Mouse (Mus musculus): Measurements from ENCODE around the gene Cdk19.
"Not testable (repeated sequence)": the region's sequence is repeated elsewhere in the genome, so short reads cannot be mapped to it uniquely, and the experiment has no call there.

Cdk19 gene

GRCm38 (mm10) chr10:40339351-40339964 is at the start of gene Cdk19:
Gene Cdk19, plus strand, starts transcription at chr10:40339564.
- no peak for DNase-seq (ENCODE audit: low spot score)

- DNase-seq (ENCODE audit: low spot score), result no peak
These were observed 46.7 kb upstream of the Cdk19 start for GRCm38 (mm10) chr10:40292640-40293039.

- peak; percentile 87 for DNase-seq (ENCODE audit: low spot score)
These were observed 38.7 kb upstream of the Cdk19 start for GRCm38 (mm10) chr10:40300648-40301171.

- DNase-seq (ENCODE audit: low spot score), result not testable (repeated sequence)
These were observed 37.9 kb upstream of the Cdk19 start for GRCm38 (mm10) chr10:40301181-40302075.

GRCm38 (mm10) chr10:40302140-40302985 is 37.0 kb upstream of the Cdk19 start, which contains the start of gene Amd1:
Gene Amd1, minus strand, starts transcription at chr10:40302186.
- peak; percentile 100 for DNase-seq (ENCODE audit: low spot score)

GRCm38 (mm10) chr10:40305989-40306388 is 33.4 kb upstream of the Cdk19 start:
- no peak for DNase-seq (ENCODE audit: low spot score)

- DNase-seq (ENCODE audit: low spot score), result no peak
These were observed 31.4 kb upstream of the Cdk19 start for GRCm38 (mm10) chr10:40307826-40308583.

GRCm38 (mm10) chr10:40309884-40310635 is 29.3 kb upstream of the Cdk19 start:
- DNase-seq (ENCODE audit: low spot score), result no peak

- DNase-seq (ENCODE audit: low spot score), result no peak
These were observed 26.6 kb upstream of the Cdk19 start for GRCm38 (mm10) chr10:40312781-40313180.

- DNase-seq (ENCODE audit: low spot score), result no peak
These were observed 22.4 kb upstream of the Cdk19 start for GRCm38 (mm10) chr10:40316841-40317585.

GRCm38 (mm10) chr10:40320306-40320705 is 19.1 kb upstream of the Cdk19 start:
- DNase-seq (ENCODE audit: low spot score), result no peak

- DNase-seq (ENCODE audit: low spot score), result no peak
These were observed 11.3 kb upstream of the Cdk19 start for GRCm38 (mm10) chr10:40328004-40328551.

- no peak for DNase-seq (ENCODE audit: low spot score)
These were observed 9.1 kb upstream of the Cdk19 start for GRCm38 (mm10) chr10:40330262-40330661.

- DNase-seq (ENCODE audit: low spot score), result no peak
These were observed 6.5 kb upstream of the Cdk19 start for GRCm38 (mm10) chr10:40332864-40333263.

GRCm38 (mm10) chr10:40342036-40342435 is 2.7 kb downstream of the Cdk19 start:
- DNase-seq (ENCODE audit: low spot score), result no peak

GRCm38 (mm10) chr10:40346776-40347403 is 7.5 kb downstream of the Cdk19 start:
- DNase-seq (ENCODE audit: low spot score), result no peak

GRCm38 (mm10) chr10:40347461-40347954 is 8.1 kb downstream of the Cdk19 start:
- no peak for DNase-seq (ENCODE audit: low spot score)

GRCm38 (mm10) chr10:40348566-40349536 is 9.5 kb downstream of the Cdk19 start:
- DNase-seq (ENCODE audit: low spot score), result peak; percentile 98

Data from layer of hippocampus, adult 11-12 months (tissue).